Mouse (Mus musculus) testis, postnatal 14 days (tissue): ENCODE measurements around the gene Pir.

Experiments
- DNase-seq: peaks from one replicate; pipeline ENCODE4 v3.0.0; 2021; ENCODE audit warnings: low spot score

Pir gene

GRCm38 (mm10) chrX:164338591-164338990 is 69.4 kb downstream of the Pir start:
- no peak for DNase-seq

GRCm38 (mm10) chrX:164345359-164345938 is 76.3 kb downstream of the Pir start:
- no peak for DNase-seq

DNA sequence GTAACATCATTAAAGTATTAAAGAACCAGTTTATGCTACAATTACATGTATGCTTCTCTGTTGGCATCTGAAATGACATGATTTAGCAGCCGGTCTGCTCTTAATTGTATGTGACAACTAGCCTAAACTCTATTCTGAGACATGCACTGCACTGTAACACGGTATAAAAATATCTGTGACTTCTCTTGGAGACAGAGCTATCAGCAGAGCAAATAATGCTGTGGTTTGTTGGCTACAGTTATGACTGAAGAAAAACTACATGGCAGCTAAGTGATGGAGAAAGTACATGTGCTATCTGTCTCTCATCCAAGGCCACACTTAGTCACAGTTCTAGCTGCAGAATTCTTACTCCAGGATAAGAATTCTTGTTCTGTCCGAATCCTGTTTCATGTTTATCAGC is 79.8 kb downstream of the Pir start:
- no peak for DNase-seq

DNA sequence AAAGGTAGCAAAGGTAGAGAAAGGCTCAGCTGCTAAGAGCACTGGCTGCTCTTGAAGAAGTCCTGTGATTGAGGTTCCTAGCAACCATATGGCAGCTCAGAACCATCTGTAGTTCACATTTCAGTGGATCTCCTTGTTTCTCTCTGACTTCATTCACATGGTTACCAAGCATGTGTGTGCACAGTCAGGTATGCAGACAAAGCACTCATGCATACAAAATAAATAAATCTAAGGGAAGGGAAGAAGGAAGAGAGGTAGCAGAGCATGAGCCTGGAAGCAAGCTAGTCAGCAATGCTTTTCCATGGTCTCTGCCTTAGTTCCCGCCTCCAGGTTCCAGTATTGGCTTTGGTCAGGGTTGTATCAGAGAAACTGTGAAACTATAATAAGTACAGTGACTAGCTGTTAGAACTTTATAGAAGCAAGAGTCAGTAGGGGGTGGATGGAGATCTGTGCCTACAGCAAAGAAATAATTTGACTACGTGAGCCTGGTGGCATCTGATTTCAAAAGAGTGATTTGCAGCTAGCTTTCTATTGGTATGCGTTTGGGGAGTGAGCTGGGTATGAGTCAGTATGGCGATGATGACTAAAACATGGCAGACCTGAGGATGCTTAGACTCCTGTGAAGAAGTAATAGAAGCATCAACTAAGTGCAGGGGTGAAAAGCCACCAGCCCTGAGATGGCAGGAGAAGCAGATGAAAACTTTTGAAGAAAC is 96.1 kb downstream of the Pir start:
- no peak for DNase-seq

- DNase-seq = no peak
Observed at GRCm38 (mm10) chrX:164370576-164370975, 101.4 kb downstream of the Pir start.

GRCm38 (mm10) chrX:164373081-164373480 is 103.9 kb downstream of the Pir start, which contains the start of gene Vegfd:
Gene Vegfd (plus strand): TSS chrX:164373378.
- DNase-seq = peak; percentile 7

DNA sequence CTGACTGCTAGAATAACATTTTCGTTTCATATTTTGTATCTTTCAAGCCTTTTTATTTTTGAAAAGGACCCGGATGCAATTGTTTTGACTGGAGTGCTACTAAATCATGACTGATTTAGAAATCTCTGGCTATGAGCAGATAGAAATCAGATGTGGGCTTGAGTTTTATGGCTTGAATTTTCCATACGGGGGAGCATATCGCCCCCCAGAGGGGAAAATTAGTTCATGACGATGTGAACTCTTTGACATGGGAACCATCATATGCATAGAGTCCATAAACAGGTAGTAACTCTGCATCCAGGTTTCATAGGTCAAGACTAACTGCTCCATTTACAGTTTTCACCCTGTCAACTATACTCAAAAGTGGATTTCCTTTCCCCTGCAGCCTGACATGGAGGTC is 105.4 kb downstream of the Pir start:
- no peak for DNase-seq

GRCm38 (mm10) chrX:164379721-164380120 is 110.5 kb downstream of the Pir start:
- DNase-seq = no peak

DNA sequence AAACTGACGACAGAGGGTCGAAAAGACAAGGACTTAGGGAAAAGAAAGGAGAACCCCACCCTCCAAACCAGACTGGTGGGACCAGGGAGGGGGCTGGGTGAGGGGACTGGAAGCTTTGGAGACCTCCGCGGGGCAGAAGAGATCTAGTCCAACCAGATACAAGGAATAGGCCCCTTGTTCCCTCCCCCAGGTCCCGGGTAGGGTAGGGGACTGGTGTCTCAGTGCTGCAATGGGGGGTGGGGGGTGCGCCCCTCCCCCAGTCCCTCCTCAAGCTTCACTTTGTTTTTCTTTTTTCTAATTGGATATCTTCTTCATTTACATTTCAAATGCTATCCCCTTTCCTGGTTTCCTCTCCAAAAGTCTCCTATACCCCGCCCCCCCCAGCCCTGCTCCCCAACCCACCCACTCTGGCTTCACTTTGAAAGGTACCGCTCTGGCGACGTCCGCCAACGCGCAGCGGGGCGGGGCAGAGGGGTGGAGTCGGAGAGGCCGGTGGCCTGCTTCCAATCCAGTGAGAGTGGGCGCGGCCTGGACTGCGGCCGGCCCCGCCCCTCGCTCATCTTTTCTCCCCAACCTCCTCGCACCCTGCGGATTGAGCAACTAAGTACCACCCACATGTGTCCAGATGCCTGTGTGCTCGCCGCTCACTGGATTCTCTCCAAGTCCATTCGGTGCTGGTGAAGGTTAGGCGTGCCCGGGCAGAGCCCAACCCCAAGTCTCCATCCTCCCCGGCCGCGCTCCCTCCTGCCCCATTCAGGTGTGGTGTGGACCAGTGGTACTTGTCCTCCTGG is 112.6 kb downstream of the Pir start:
- DNase-seq = peak; percentile 75

DNA sequence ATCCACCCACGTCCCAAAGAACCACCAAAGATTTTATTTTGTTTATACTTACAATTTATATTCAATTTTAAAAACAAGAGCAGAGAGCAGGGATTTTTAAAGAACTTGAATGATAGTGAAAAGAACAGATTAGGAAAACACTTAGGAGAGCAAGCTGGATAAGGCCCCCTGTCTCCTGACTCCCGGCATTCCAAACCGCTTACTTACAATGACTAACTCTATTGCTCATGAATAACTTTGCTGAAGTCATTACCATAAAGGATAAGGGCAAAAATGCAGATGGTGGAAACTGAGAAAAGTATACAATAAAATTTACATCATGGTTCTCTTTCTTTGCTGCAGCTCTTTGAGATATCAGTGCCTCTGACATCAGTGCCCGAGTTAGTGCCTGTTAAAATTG is 124.9 kb downstream of the Pir start:
- DNase-seq = no peak

GRCm38 (mm10) chrX:164398456-164398855 is 129.3 kb downstream of the Pir start:
- no peak for DNase-seq

- DNase-seq = no peak
Observed at GRCm38 (mm10) chrX:164405080-164405649, 136.0 kb downstream of the Pir start.

- DNase-seq = no peak
Observed at GRCm38 (mm10) chrX:164406133-164407022, 137.2 kb downstream of the Pir start.

- DNase-seq = no peak
Observed at GRCm38 (mm10) chrX:164408301-164408927, 139.2 kb downstream of the Pir start.

GRCm38 (mm10) chrX:164410562-164410961 is 141.4 kb downstream of the Pir start:
- DNase-seq = no peak

GRCm38 (mm10) chrX:164416803-164417202 is 147.6 kb downstream of the Pir start:
- DNase-seq = no peak

GRCm38 (mm10) chrX:164418008-164418407 is 148.8 kb downstream of the Pir start:
- DNase-seq = no peak

- DNase-seq = peak; percentile 94
Observed at GRCm38 (mm10) chrX:164419471-164419939, 150.3 kb downstream of the Pir start, which contains the start of gene Piga. Gene Piga (plus strand): TSS chrX:164419787.

GRCm38 (mm10) chrX:164419955-164420354 is 150.8 kb downstream of the Pir start:
- DNase-seq = no peak

- DNase-seq = no peak
Observed at GRCm38 (mm10) chrX:164420518-164420917, 151.3 kb downstream of the Pir start.
